Mouse (Mus musculus) kidney, adult 9 months (tissue): ENCODE results near the gene Clic3.
"Not testable (repeated sequence)": the region's sequence is repeated elsewhere in the genome, so short reads cannot be mapped to it uniquely, and the experiment has no call there.

Experiments used
- DNase-seq: peaks from one replicate; pipeline ENCODE4 v3.0.0; 2022

The Clic3 gene

GRCm38 (mm10) chr2:25456205-25456953 is at the start of gene Clic3:
Gene Clic3 (plus strand): TSS chr2:25456838.
- DNase-seq = no peak

GRCm38 (mm10) chr2:25408908-25409307 is 47.7 kb upstream of the Clic3 start:
- DNase-seq = no peak

GRCm38 (mm10) chr2:25413436-25413835 is 43.2 kb upstream of the Clic3 start:
- DNase-seq = not testable (repeated sequence)

DNA sequence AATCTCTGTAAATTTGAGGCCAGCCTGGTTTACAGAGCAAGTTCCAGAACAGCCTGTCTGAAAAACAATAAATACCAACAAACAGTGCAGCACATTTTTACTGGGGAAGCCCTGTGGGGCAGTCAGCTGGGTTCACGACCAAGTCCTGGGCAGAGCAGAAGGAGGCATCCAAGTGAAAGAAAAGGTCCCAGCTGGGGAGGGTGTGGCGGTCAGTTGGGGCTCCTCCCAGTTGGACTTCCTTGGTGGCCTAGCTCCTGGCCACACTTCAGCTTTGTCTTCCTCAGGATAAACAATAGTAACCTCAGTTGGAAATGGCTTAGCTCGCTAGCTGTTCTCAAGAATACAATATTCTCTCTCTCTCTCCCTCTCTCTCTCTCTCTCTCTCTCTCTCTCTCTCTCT is 39.2 kb upstream of the Clic3 start:
- no peak for DNase-seq

DNA sequence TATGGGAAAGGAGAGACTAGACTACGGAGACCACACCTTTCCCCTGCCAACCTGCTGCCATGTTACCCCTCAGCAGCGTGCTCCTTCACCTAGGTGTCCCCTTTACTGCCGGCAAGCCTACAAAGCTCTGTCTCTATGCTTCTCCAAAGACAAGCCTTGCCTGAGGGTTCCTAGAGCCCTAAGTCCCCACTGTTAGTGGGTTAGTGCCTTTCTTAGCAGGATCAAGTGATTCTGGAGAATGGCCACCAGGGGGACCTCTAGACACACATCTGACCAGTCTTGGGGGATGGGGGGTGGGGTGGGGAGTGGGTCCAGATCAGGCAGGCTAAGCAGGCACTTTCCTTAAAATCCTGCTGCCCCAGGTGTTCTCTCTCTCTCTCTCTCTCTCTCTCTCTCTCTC is 34.7 kb upstream of the Clic3 start:
- DNase-seq = peak; percentile 51

DNA sequence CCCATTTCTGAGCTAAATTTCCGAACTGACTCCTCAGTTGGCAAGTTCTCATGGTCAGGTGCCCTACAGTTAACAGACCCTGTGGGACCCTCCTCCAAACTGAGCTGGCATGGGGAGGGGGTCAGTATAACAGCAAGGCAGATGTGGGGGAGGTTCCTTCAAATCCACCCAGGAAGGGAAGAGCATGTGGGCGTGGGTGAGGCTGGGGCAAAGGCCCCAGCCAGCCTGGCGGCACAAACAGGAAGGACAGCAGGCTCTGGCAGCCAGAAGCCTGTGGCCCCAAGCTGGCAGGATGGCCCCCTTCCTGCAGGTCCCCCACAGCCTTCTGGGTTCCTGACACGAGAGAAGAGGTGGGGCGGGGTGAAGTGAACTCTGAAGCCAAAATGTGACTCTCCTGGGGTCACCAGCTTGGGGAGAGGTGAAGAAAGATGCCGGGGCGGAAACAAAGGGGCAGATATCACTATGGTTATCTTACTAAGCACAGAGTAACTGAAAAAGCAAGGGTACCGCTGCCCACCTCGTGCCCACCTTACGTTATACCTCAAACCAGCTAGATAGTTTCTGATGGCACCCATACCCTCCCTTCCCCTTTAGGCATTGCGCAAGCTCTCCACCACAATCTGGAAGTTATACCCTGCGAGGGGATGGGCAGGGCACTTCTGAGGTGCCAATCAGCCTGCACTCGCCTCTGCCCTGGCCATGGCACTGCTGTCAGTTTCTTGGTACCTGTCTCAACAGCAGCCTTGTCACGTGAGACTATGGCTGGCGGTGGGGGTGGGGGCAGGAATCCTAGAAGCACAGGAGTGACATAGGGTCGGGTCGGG is 33.8 kb upstream of the Clic3 start, which contains the start of gene Fut7:
TSS of gene Fut7 (plus strand) at position 681 of the 824 bp plus-strand sequence.
- no peak for DNase-seq

- DNase-seq = no peak
Measured at GRCm38 (mm10) chr2:25423626-25424025, 33.0 kb upstream of the Clic3 start.

DNA sequence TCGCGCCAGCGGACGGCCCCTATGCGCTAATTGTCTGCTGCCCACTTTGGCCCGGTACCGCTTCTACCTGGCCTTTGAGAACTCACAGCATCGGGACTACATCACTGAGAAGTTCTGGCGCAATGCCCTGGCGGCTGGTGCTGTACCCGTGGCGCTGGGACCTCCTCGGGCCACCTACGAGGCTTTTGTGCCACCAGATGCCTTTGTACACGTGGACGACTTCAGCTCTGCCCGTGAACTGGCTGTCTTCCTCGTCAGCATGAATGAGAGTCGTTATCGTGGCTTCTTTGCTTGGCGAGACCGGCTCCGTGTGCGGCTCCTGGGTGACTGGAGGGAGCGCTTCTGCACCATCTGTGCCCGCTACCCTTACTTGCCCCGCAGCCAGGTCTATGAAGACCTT is 31.2 kb upstream of the Clic3 start:
- no peak for DNase-seq

GRCm38 (mm10) chr2:25426721-25427191 is 29.9 kb upstream of the Clic3 start:
- DNase-seq = peak; percentile 73

DNA sequence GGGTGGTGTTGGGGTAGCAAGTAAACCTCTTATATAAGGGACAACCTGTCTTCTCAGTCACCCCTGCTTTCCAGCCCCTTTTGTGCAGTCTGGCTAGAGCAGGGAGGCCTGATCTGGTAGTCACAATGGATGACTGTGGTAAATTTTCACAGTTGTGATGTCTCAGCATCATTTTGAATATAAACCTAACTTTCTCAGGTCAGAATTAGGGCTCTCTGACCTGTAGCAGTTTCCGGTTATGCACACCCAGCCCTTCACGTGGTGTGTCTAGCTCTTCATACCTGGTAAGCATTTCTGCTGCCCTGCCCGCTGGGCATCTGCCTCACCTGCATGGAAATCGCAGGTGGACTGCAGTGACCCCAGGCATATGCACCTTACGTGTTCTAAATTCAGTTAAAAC is 29.4 kb upstream of the Clic3 start:
- no peak for DNase-seq

DNA sequence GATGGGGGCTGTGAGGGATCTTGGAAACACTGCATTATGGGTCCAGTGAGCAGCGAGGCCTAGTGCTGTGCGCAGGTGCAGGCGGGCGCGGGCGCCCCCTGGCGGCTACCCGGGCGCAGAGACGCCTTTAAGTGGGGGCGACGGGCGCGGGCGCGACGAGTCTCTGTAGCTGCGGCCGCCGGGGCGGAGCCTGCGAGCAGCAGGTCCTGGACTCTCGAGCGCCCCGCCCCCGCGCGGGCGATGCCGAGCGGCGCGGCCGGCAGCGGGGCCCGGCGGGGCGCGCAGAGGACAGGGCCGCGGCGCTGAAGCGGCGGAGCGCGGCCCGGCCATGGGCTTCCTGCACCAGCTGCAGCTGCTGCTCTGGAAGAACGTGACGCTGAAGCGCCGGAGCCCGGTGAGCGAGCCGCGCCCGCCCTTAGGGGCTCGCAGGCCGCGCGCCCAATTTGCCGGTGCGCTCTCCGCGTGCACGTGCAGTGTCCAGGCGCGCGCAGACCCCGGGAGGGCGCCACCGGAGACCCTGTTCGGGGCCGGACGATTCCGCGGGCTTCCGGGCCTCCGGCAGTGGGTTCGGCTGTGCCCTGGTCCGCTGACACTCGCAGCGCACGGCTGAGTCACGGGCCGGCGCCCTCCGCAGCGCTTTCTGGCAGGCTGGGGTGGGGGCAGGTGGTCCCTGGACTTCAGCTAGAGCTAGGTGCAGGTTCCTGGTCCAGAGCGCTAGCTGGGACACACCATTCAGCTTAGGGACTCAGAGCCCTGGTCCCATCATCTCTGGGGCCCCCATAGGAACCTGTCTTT is 28.0 kb upstream of the Clic3 start, which contains the start of gene Abca2:
TSS of gene Abca2 (plus strand) at position 262 of the 795 bp plus-strand sequence.
- DNase-seq = peak; percentile 96

DNA sequence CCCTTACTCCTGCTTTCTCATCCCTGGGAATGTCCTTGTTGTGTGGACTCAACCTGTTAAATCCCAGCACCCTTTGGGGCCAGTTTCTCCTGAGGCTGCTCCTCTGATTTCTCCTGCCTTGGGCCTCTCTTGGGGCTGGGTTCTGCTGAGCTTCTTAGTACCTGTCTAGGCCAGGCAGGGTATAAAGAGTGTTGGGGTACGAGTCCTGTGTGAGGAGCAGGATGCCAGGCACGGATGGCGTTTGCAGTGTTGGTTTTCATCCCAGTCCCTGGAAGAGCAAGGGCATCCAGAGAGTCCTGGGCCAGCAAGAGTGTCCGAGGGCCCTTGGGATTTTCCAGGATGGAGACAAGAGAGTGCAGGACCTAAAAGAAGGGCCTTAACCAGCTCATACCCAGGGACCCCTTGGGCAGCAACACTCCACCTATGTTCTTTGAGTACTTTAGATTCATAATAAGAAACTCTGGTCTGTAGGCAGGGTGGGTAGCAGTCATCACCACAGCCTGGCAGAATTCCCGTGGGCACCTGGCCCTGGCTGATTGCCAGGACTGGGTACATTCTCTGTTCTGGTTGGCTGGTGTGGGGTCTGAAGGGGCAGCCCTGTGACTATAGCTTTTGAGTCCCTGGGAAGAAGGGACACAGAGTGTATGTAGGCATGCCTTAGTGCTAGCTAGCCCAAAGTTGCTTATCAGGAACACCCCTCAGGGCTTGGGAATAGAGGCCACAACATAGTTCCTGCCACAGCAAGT is 27.0 kb upstream of the Clic3 start:
- peak; percentile 38 for DNase-seq

DNA sequence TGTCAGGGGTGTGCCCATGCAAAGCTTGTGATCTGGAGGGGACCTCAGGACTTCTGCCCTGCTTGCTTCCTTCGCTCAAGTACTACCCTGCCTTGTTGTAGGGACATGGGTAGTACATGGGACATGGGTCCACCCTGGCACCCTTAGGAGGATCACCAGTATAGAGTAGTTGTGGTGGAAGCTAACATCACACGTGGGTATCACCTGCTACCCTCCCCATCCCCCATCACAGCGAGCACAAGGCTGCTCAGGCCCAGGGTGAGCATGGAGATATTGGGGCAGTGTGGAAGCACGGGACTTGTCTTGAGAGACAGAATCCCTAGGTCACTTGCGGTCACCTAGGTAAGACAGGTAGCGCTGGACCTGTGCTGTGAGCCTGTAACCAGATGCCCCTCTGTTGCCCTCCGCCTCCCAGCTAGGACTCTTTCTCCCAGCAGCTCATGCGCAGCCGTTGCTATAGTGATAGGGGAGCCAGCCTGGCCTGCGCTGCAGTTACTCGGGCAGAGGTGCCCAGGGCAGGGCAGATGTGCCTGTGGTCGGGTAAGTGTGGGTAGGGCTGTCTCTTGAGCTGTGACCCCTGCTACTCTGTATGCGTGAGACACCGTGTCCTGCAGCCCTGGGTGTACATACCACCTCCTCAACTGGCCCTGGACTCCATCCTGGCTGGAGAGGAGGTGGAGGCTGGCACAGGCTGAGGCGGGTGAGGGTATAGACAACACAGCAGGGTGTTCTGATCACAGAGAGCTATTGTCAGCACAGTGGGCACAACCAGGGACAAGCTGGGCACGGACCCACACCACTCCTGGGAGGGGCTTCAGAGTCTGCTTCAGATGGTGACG is 26.0 kb upstream of the Clic3 start:
- DNase-seq = peak; percentile 36

- DNase-seq = no peak
Measured at GRCm38 (mm10) chr2:25431308-25431855, 25.3 kb upstream of the Clic3 start.

GRCm38 (mm10) chr2:25432326-25433098 is 24.1 kb upstream of the Clic3 start:
- no peak for DNase-seq

DNA sequence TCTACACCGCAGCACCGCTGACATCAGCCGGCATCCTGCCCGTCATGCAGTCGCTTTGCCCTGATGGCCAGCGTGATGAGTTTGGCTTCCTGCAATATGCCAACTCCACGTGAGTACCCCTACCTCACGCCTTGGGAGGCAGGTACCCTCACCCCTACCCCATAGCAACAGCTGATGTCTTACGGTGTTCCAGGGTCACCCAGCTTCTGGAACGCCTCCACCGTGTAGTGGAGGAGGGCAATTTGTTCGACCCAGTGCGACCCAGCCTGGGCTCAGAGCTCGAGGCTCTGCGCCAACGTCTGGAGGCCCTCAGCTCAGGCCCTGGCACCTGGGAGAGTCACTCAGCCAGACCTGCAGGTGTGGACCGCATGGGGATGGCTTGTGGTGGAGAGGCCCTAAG is 23.5 kb upstream of the Clic3 start:
- DNase-seq = no peak

DNA sequence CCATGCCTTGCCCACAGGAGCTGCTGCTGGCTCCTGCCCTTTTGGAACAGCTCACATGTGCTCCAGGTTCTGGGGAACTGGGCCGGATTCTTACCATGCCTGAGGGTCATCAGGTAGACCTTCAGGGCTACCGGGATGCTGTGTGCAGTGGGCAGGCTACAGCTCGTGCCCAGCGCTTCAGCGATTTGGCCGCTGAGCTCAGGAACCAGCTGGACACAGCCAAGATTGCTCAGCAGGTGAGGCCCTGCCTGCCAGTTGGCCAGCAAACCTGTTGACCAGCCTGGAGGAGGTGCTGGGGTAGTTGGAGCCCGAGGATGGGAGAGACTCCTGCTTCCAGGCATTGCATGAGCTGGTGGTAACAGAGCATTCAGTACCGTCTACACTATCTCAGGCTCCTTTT is 22.3 kb upstream of the Clic3 start:
- no peak for DNase-seq

DNA sequence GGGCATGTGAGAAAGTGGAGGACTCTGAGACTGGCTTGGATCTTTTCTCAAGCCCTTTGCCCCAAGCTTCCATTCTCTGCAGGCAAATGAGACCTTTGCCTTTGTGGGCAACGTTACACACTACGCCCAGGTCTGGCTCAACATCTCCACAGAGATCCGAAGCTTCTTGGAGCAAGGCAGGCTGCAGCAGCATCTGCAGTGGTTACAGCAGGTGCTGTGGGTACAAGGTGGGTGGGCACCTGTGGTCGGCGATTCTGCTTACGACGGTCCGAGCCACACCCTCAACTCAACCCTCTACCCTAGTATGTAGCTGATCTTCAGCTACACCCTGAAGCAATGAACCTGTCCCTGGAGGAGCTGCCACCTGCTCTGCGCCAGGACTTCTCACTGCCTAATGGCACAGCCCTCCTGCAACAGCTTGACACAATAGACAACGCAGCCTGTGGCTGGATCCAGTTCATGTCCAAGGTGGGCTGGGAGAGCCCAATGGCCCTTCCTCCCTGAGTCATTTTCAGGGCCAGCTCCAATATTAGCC is 20.3 kb upstream of the Clic3 start:
- DNase-seq = no peak

- no peak for DNase-seq
Measured at GRCm38 (mm10) chr2:25441067-25441466, 15.6 kb upstream of the Clic3 start.

DNA sequence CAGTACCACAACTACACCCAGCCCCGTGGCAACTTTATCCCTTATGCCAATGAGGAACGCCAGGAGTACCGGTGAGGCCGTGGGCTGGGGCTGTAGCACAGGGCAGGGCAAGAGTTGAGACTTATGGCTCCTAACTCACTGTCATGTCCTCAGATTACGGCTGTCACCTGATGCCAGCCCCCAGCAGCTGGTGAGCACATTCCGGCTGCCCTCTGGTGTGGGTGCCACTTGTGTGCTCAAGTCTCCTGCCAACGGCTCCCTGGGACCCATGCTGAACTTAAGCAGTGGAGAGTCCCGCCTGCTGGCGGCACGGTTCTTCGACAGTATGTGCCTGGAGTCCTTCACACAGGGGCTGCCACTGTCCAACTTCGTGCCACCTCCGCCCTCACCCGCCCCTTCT is 14.0 kb upstream of the Clic3 start:
- no peak for DNase-seq
